Mouse (Mus musculus) stomach, embryonic 14.5 days (tissue): ENCODE data around the gene Gmpr2. TPM values are rescaled to one million over a fixed set of nuclear protein-coding genes. Genes with fewer than 3 reads are reported as not detected.

Experiments used
- ATAC-seq: fragments of 200-750 bp; cut with Nextera tagmentation; 2 replicates; pipeline ENCODE4 v1.8.0; 2017; ENCODE audit warnings: low read depth, moderate TSS enrichment; ENCODE audit not compliant: insufficient number of reproducible peaks, insufficient read depth, low FRiP score
- H3K27ac ChIP-seq: fragments of 300-500 bp; sonication (generic); 2 replicates; pipeline ENCODE4 v1.5.1; 2014; ENCODE audit warnings: mild to moderate bottlenecking, low read length, moderate library complexity, mixed read lengths
- H3K27me3 ChIP-seq: fragments of 300-500 bp; sonication (generic); 2 replicates; pipeline ENCODE4 v1.6.1; 2014; ENCODE audit warnings: low read length, control low read depth, mixed read lengths; ENCODE audit not compliant: control insufficient read depth, insufficient read depth
- H3K36me3 ChIP-seq: fragments of 300-500 bp; sonication (generic); 2 replicates; pipeline ENCODE4 v1.6.1; 2014; ENCODE audit warnings: mild to moderate bottlenecking, control low read depth, low read length, moderate library complexity, mixed read lengths; ENCODE audit not compliant: control insufficient read depth, insufficient read depth
- H3K4me1 ChIP-seq: fragments of 300-500 bp; sonication (generic); 2 replicates; pipeline ENCODE4 v1.6.1; 2014; ENCODE audit warnings: low read length, control low read depth, mixed read lengths; ENCODE audit not compliant: control insufficient read depth, insufficient read depth
- H3K4me2 ChIP-seq: fragments of 300-500 bp; sonication (generic); replicated peaks from 2 replicates; pipeline ENCODE4 v1.6.1; 2014; ENCODE audit warnings: low read depth, low read length, control low read depth
- H3K4me3 ChIP-seq: fragments of 300-500 bp; sonication (generic); 2 replicates; pipeline ENCODE4 v1.5.1; 2014; ENCODE audit warnings: low read depth, low read length, control low read depth
- H3K9ac ChIP-seq: fragments of 300-500 bp; sonication (generic); replicated peaks from 2 replicates; pipeline ENCODE4 v1.6.1; 2014; ENCODE audit warnings: low read depth, mild to moderate bottlenecking, control low read depth, low read length, moderate library complexity, mixed read lengths
- H3K9me3 ChIP-seq: fragments of 300-500 bp; sonication (generic); 2 replicates; pipeline ENCODE4 v1.6.1; 2016; ENCODE audit warnings: low read depth, low read length, control low read depth; ENCODE audit not compliant: control insufficient read depth
- WGBS: fragments of 180-500 bp; shearing (Covaris S2); extraction: QIAGEN DNeasy Blood & Tissue Kit; methylation state at CpG from one replicate; pipeline ENCODE4 v1.1.7; 2014; 5-methylcytosine and 5-hydroxymethylcytosine counted together
- polyA plus RNA-seq: library from polyadenylated mRNA; unstranded; fragments of >200 nt; fragmentation: Nextera tagmentation; extraction: Ambion mirVana; gene quantifications from 2 replicates; pipeline ENCODE4 v1.2.1, GENCODE M21; 2014

The Gmpr2 gene
- polyA plus RNA-seq, 1 experiment from 2014 or later: 63.6 TPM

DNA sequence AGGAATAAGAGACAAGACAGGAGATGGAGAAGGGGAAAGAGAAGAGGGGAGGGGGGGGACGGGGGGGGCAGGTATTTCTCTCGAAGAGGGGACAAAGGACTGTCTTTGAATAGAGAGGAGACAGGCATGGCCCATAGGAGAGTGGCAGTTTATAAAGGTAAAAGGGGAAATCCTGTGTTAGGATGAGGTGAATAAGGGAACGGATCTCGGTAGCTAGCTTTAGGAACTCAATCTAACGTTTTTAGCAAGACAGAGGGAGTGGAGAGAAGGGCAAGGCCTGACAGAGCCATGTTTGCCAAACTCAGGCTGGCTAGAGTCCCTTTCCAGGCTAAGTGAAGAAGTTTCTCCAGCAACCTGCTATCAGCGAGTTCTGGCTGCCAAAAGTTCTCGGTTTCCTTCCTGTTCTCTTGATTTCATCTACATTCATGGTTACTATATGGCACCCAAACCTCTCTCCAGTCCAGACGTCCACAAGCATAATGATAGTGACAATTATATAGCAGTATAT, 50.8 kb downstream of the Gmpr2 start:
- 49% methylated on average over 8 of the region's 8 CpGs for WGBS
- H3K4me3 ChIP-seq: peak overlapping the region; percentile 79
- no peak overlapping the region for H3K27ac ChIP-seq
- H3K4me2 ChIP-seq: peak overlapping the region; percentile 63
- H3K36me3 ChIP-seq: peaks cover 5% of the 10 kb centered on the region; the same call in 1 of the 2 replicates
- no peaks in the 10 kb centered on the region for H3K27me3 ChIP-seq
- peak; percentile 1; the same call in 1 of the 2 replicates for ATAC-seq
- H3K9me3 ChIP-seq: no peaks in the 10 kb centered on the region
- H3K4me1 ChIP-seq: no peaks in the 10 kb centered on the region
- H3K9ac ChIP-seq: 0 out of 2 replicates have a peak overlapping the region, but pooled peaks have one; percentile 60

DNA sequence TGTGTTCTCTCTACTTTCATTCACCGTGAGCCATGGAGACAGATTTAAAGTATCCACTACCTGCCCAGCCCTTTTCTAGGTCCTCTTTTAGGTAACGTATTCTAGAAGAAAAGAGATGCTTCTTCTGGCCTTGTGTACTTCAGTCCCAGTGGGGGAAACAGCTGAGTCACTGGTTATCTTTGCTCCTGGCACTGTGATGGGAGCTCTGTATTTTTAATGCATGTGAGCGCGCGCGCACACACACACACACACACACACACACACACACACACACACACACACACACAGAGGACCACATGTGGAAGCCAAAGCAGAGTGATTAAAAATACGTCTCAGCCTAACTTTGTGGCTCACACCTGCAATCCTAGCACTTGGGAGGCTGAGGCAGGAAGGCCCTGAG, 51.7 kb downstream of the Gmpr2 start:
- Histone ChIP-seq H3K4me3 (no peak overlapping the region), H3K4me2 (no peak overlapping the region), H3K4me1 (no peaks in the 10 kb centered on the region), H3K27me3 (no peaks in the 10 kb centered on the region), H3K9ac (no peak overlapping the region), H3K9me3 (no peaks in the 10 kb centered on the region), H3K27ac (no peak overlapping the region), H3K36me3 (peaks cover 3% of the 10 kb centered on the region; the same call in 1 of the 2 replicates)
- WGBS: 91% methylated on average over 7 of the region's 7 CpGs
- no peak for ATAC-seq

DNA sequence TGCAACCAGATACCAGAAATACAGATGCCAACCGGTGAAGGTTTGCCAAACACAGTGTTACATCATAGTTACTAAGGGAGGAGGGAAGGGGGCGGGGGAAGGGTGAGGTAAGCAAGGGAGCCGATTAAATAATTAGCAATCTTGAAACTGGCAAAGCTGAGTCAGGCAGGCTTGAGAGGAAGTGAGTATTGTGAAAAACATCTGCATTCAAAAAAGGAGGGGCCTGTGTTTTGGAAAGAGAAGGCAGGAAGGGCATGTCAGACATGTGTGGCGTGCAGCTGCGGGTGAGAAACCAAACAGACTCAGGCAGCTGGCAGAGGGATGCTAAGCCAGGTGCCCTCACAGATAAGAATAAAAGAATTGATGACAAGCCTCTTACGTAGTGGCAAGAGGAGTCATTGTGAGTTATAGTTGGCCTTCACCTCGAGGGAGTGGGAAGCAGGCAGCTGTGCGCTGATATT, 52.7 kb downstream of the Gmpr2 start:
- Histone ChIP-seq H3K27ac (no peak overlapping the region), H3K9ac (no peak overlapping the region), H3K36me3 (no peaks in the 10 kb centered on the region; the same call in 1 of the 2 replicates), H3K4me3 (no peak overlapping the region), H3K4me2 (no peak overlapping the region), H3K27me3 (no peaks in the 10 kb centered on the region), H3K4me1 (no peaks in the 10 kb centered on the region), H3K9me3 (no peaks in the 10 kb centered on the region)
- no peak for ATAC-seq
- WGBS: 56% methylated on average over 8 of the region's 8 CpGs

DNA sequence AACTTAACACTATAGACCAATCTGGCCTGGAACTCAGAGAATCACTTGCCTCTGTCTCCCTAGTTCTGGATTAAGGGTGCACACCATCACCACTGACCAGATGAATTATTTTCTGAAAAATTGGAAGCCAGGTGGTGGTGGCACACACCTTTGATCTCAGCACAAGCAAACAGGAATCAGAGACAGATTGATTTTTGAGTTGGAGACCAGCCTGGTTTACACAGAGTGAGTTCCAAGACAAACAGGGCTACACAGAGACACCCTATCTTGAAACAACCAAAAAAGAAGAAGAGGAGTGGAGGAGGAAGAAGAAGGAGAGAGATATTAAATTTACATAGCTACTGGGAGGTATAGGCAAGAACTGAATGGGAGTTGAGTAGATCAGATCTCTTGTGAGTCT, 54.5 kb downstream of the Gmpr2 start:
- Histone ChIP-seq H3K36me3 (no peaks in the 10 kb centered on the region), H3K4me1 (no peaks in the 10 kb centered on the region), H3K27ac (no peak overlapping the region), H3K9ac (no peak overlapping the region), H3K9me3 (no peaks in the 10 kb centered on the region), H3K4me2 (no peak overlapping the region), H3K27me3 (no peaks in the 10 kb centered on the region), H3K4me3 (no peak overlapping the region)
- no peak for ATAC-seq

DNA sequence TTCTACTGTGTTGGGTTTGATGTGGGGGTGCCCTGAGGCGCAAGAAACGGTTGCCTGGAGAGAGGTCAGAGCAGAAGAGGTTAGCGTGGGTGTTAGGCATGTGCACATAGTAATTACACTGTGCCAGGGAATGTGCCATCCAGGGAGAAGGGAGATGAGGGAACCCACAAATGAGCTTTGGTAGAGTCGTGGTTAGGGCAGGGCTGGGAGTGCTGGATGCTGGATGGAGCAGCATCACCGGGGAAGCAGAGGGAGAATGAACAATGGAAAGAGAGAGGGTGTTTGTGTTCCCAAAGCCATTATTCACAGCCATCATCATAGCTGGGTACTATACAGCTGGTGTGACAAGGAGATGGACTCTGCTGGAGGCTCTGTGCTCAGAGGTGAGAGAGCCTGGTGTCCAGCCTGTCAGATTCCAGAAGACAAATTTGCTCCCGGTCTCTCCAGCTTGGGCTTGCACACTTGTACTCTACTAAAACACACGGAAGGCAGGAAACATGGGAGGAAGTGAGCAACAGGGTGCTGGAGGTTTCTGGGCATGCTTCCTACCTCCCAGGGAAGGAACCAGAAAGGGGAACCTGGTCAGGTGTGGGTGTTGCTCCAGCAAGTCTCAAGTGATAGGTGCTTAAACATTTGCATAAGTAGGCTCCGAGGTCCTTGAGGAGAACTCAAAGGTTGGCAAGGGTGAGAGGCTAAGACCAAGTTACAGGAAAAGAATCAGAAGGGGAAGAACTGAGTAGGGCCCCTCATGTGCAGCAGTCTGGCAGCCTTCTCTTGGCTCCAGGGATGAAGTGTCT, 56.3 kb downstream of the Gmpr2 start:
- ATAC-seq: no peak
- Histone ChIP-seq H3K4me2 (no peak overlapping the region), H3K4me1 (no peaks in the 10 kb centered on the region), H3K9me3 (no peaks in the 10 kb centered on the region), H3K4me3 (no peak overlapping the region), H3K36me3 (no peaks in the 10 kb centered on the region), H3K27me3 (no peaks in the 10 kb centered on the region), H3K9ac (no peak overlapping the region), H3K27ac (no peak overlapping the region)
- WGBS: 54% methylated on average over 8 of the region's 8 CpGs

Other genes with a start within 250 kb of the Gmpr2 start
- gene Dhrs4, start 193.2 kb upstream of the Gmpr2 start, polyA plus RNA-seq: 49.7 and 62.4 TPM in 2 replicates
- gene Carmil3, start 181.3 kb upstream of the Gmpr2 start, polyA plus RNA-seq: 3.9 and 4.4 TPM in 2 replicates
- 0.19 and 0.24 TPM in 2 replicates for gene Cpne6, start 161.5 kb upstream of the Gmpr2 start, polyA plus RNA-seq
- not detected in 2 replicates for gene Nrl, start 147.0 kb upstream of the Gmpr2 start, polyA plus RNA-seq
- 43.4 and 44.0 TPM in 2 replicates for gene Pck2, start 131.7 kb upstream of the Gmpr2 start, polyA plus RNA-seq
- 67.6 and 69.6 TPM in 2 replicates for gene Dcaf11, start 111.9 kb upstream of the Gmpr2 start, polyA plus RNA-seq
- 0.91 and 1.2 TPM in 2 replicates for gene A730061H03Rik, start 111.5 kb upstream of the Gmpr2 start, polyA plus RNA-seq
- 0.61 TPM in 1 of 2 replicates, not detected in the other for gene Fitm1, start 96.3 kb upstream of the Gmpr2 start, polyA plus RNA-seq
- gene Psme1, start 93.8 kb upstream of the Gmpr2 start, polyA plus RNA-seq: 161 and 170 TPM in 2 replicates
- 5.9 and 7.1 TPM in 2 replicates for gene Emc9, start 86.6 kb upstream of the Gmpr2 start, polyA plus RNA-seq
- 296 and 307 TPM in 2 replicates for gene Psme2, start 80.8 kb upstream of the Gmpr2 start, polyA plus RNA-seq
- gene Rnf31, start 80.2 kb upstream of the Gmpr2 start, polyA plus RNA-seq: 13.2 and 15.1 TPM in 2 replicates
- gene Irf9, start 68.4 kb upstream of the Gmpr2 start, polyA plus RNA-seq: 7.4 and 8.1 TPM in 2 replicates
- 7.1 and 10.9 TPM in 2 replicates for gene Rec8, start 53.9 kb upstream of the Gmpr2 start, polyA plus RNA-seq
- gene Ipo4, start 36.0 kb upstream of the Gmpr2 start, polyA plus RNA-seq: 93.6 and 105 TPM in 2 replicates
- gene Gm49378, start 34.0 kb upstream of the Gmpr2 start, polyA plus RNA-seq: 3.7 and 3.9 TPM in 2 replicates
- gene Tm9sf1, start 28.1 kb upstream of the Gmpr2 start, polyA plus RNA-seq: 109 and 112 TPM in 2 replicates
- gene Tssk4, start 21.8 kb upstream of the Gmpr2 start, polyA plus RNA-seq: 0.59 and 1.6 TPM in 2 replicates
- gene Mdp1, start 11.4 kb upstream of the Gmpr2 start, polyA plus RNA-seq: 54.8 and 55.8 TPM in 2 replicates
- gene Nedd8, start 183 bp downstream of the Gmpr2 start, polyA plus RNA-seq: 535 and 580 TPM in 2 replicates
- gene Tinf2, start 9.9 kb downstream of the Gmpr2 start, polyA plus RNA-seq: 44.2 and 45.5 TPM in 2 replicates
- 19.5 and 21.3 TPM in 2 replicates for gene Tgm1, start 42.0 kb downstream of the Gmpr2 start, polyA plus RNA-seq
- 30.0 and 31.0 TPM in 2 replicates for gene Rabggta, start 50.3 kb downstream of the Gmpr2 start, polyA plus RNA-seq
- 83.0 and 99.4 TPM in 2 replicates for gene Dhrs1, start 73.7 kb downstream of the Gmpr2 start, polyA plus RNA-seq
- gene Nop9, start 73.8 kb downstream of the Gmpr2 start, polyA plus RNA-seq: 36.6 and 38.8 TPM in 2 replicates
- gene Cideb, start 86.5 kb downstream of the Gmpr2 start, polyA plus RNA-seq: 2.3 and 2.6 TPM in 2 replicates
- 0.13 and 0.52 TPM in 2 replicates for gene Ltb4r2, start 89.5 kb downstream of the Gmpr2 start, polyA plus RNA-seq
- 0.42 and 0.88 TPM in 2 replicates for gene Ltb4r1, start 94.0 kb downstream of the Gmpr2 start, polyA plus RNA-seq
- gene Adcy4, start 112.2 kb downstream of the Gmpr2 start, polyA plus RNA-seq: 4.3 and 5.8 TPM in 2 replicates
- 25.3 and 32.3 TPM in 2 replicates for gene Ripk3, start 116.9 kb downstream of the Gmpr2 start, polyA plus RNA-seq
- gene Nfatc4, start 151.2 kb downstream of the Gmpr2 start, polyA plus RNA-seq: 54.9 and 56.6 TPM in 2 replicates
- gene Nynrin, start 182.1 kb downstream of the Gmpr2 start, polyA plus RNA-seq: 14.2 and 17.2 TPM in 2 replicates
- 0.36 and 0.45 TPM in 2 replicates for gene Cbln3, start 212.5 kb downstream of the Gmpr2 start, polyA plus RNA-seq
- gene Khnyn, start 213.0 kb downstream of the Gmpr2 start, polyA plus RNA-seq: 10.4 TPM in 2 replicates
- 64.4 and 71.5 TPM in 2 replicates for gene Sdr39u1, start 228.4 kb downstream of the Gmpr2 start, polyA plus RNA-seq